Mouse (Mus musculus) cerebellum, adult 9-10 months (tissue): ENCODE results near the gene Gfod1.
A peak's percentile ranks its signal among the peaks of the same experiment; 100 is the strongest.

ENCODE experiments used
- DNase-seq: peaks from one replicate; pipeline ENCODE4 v3.0.0; 2022

Gfod1 gene

DNA sequence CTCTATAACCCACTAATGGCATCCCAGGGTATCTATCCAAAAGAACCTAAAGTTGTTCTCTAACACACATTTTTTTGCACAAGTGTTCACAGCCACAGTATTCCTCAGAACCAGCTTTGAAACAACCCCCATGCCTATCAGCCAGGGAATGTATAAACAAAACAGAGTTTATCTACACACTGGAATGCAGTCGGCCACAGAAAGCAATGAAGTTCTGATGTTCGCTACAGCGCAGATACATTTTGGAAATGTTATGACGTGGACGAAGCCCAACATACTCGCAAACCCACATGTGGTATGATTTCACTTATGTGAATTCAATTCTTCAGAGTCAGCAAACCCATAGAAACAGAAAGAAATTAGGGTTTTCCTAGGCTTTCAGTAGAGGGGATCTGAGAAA, 75.8 kb downstream of the Gfod1 start:
- no peak for DNase-seq

DNA sequence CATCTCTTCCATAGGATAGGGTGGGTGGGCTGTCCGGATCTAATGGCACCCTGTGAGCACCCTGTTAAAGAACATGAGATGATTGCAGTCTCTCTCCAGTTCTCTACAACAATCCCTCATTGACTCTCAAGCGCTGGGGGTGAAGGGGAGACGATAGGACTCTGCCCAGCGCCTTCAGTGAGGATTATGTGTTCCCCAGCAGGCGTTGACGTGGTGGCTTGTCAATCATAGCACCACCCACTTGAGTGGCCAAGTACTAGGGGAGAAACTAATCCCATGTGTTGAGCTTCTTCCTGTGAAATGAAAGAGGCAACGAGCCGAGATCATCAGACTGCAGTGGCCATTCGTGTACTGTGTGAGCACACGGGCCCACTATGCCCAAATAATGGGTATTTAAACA, 77.9 kb downstream of the Gfod1 start:
- DNase-seq: no peak

DNA sequence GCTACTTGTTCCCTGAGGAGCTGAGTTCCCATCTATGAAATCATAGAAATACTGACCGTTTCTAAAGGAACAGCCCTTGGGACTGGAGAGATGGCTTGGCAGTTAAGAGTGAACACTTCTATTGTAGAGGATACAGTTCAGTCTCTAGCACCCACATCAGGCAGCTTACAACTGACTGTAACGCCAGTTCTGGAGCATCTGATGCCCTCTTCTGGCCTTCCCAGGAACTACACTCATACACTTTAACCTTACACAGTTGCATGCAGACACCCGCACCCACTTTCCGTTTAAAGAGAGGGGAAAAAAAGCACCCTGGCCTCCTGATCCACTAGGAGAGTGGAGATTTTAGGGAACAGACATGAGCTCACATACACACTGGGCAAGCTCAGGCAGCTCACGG, 78.8 kb downstream of the Gfod1 start:
- DNase-seq: no peak

DNA sequence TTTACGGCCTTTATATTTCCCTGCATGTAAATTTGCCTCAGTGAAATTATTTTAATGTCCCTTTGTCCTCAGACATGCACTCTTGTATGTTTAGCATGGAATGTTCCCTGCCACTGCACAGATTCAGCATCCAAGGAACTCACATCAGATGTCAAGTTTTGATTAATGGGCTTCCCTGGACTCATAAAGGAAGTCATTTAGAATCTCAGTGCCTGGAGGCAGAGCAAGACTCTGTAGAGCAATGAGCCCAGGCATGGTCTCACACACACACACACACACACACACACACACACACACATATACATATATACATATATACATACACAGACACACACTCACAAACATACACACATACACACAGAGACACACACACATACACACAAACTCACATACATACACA, 81.9 kb downstream of the Gfod1 start:
- DNase-seq: no peak

DNA sequence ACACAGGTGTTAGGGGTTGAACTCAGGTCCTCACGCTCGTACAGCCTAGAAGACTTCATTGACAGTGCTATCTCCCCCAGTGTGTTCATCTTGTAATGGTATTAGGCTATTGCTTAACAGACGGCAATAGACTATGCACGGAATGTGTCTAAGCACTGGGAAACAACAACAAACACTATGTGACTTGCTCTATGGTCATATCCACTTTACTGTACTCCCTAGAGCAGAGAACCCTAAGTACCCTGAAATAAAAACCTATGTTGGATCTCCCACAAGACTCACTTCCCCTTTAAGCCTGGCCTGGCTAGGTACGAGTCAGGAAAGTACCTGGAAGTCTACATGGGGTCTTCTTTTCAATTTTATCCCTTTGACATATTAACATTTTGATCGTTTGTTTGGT, 82.7 kb downstream of the Gfod1 start:
- no peak for DNase-seq

DNA sequence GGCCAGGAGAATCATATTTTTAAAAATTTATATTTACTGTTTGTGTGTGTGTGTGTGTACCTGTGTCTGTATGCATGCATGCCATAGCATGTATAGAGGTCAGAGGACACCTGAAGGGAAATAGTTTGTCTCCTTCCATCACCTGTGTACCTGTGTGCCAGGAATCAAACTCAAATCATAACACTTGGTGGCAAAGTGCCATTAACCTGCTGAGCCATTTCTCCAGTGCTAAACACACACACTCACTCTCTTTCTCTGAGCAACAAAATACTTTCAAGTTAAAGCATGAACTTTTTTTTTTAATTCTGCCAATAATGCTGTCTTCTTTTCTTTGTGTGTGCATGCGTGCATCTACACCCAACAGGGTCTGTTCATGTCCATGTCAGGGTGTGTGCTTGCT, 83.3 kb downstream of the Gfod1 start:
- peak; percentile 68 for DNase-seq

DNA sequence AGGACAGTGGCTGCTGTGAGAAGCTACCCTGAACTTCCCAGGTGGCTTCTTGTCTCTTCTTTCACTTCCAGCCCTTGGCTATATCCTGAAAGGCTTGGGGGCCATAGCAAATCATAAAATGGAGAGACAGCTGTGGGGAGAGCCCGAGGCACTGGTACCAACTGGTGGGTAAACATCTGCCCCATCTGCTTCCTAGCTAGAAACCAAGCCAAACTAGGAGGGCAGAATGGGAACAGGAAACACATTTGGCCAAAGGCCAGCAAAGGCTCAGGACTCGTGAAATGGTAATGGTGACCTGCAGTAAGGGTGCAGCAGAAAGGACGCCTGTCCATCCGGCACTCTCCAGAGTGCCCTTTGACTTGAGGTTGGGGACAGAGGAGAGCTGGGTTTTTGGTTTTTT, 85.2 kb downstream of the Gfod1 start:
- no peak for DNase-seq

DNA sequence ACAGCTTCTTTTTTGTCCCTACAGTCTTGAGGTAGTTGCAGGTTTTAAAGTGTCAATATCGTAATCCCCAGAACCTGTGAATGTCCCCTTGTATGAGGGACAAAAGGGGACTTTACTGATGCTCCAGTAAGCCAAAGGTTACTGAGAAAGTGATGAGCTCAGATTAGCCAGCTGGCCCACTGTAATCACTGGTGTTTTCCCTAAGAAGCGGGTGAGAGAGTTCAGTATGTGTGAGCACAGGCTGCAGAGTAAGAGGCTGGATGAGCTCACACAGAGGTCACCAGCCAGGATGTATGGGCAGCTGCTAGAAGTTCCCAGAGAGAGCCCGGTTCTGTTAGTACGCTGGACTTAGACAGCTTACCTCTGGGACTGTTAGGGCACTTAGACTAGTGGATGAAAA, 85.7 kb downstream of the Gfod1 start:
- DNase-seq: no peak

DNA sequence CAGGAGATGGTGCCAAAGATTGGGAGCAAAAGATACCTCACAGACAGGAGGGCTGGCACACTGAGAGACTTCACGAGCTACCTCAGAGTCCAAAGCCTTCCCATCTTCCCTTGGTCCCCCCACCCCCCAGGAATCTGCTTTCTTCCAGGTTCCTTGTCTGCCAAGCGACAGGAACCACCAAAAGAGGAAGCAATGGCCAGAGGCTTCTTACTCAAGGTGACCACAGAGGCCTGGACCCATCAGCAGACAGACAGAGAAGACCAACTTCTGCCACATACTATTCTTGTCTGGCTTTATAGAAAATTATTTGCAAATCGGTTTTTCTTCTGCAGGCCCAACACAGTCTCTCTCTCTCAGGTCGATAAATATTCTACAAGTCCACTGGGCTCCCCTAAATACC, 86.3 kb downstream of the Gfod1 start:
- DNase-seq: no peak

DNA sequence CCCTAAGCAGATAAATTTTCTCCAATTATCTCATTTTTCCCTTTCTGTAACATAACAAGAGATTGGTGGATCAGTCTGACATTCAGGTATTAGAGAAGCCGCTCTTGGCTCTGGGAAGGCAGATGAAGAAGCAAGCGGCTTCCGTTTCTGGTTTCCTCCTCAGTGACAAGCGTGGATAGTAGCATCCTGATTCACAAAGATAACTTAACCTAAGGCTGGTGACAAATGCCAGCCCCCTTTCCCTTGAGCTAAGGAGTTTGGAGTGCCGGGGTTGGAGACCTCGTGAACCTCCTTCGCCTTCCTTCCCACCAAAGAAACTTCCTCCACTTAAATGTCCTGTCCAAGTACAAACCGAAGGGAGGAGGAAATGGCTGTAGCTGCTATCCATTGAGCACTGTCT, 86.9 kb downstream of the Gfod1 start:
- no peak for DNase-seq

DNA sequence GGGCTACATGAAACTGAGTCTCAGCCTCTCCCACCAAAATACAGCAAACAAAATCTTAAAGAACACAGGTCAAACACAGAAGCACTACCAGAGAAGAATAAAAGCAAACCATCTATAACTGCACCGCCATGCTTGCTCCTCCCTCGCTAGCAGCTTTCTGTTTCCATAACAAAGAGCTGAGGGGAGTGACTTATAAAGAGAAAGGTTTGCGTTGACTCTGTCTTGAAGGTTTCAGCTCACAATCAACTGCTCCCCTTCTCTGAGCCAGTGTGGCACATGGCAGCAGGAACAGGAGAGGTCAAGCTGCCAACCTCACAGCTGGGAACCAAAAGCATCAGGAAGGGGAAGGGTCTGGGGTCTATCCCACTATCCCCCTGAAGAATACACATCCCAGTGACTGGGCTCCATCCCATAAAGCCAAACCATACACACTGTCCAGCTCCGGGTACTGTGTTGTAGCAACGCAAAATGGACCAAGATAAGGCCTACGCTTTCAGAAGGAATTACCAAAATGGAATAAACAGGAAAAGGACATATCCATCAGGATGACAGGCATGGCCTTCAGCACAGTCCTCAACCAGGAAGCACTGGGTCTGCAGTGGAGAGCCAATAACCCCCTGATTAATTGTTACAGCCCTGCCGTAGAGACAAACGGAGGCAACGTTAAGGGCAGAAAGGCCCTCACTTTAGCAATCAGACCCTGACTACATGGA, 87.8 kb downstream of the Gfod1 start:
- DNase-seq: no peak

DNA sequence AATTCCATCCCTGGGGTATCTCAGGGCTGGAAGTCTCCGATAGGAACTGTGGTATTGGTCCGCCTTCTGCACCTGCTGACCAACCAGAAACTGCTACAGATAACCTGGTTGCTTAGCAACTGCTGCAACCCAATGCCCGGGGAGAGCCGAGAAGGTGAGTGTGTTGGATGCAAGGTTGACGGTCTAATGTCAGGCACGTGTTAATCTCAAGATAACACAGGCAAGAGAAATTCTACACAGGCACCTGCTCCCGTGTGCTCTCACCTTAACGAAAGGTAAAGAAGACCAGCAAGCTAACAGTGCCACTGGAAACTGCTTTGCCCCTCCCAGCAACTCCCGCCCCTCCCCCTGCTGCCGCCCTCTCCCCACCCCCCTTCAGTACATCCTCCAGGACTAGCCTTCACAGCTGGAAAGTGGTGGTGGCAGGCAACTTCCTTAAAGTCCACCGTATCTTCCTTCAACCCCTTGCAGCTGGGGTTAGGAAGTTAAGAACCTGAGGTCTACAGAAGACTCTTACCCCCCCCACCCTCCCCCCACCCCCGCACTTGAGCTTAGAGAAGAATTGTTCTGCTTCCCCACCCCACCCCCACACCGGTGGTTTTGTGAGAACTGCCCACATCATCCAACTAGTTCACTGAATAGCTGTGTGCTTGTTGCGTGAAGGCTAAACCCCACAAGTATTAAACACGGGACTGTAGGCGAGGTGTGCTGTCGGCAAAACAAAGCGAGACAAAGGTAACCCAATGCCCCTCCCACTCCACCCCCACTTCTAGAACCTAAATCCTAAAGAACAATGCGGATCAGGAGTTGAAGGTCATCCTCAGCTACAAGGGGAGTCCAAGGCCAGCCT, 88.6 kb downstream of the Gfod1 start:
- no peak for DNase-seq

DNA sequence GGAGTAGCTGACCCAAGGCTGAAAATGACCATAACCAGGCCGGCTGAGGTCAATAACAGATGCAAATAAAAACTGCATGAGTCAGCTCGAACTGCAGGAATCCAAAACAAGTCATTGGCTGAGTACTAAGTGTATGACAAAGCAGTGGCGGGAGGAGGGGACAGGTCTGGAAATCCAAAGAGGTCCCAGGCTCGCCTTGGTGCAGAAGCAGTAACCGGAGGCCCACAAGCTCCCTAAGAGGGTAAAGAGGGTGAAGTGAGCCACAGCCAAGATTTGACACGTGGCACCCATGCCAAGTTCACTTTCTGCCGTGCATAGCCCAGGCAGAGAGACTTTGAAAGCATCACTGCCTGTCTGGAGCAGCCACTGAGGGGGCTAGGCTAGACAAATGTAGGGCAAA, 91.6 kb downstream of the Gfod1 start:
- no peak for DNase-seq

DNA sequence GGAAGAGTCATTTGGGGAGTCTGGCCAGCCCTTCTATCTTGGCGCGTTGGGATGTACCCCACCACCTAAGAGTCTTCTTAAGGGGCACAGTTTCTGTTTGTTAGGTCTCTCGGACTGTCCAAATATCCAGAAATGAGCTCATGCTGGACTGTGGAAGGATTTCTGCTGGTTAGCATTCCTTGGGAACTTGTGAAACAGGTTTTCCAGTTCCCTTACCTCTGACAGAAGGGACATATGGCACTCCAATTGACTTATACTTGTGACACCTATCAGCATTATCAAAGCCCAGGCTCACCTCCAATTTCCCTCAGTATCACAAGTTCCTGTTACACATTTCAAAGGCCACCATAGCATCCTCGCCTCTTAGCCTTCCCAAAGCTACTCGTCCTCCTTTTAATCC, 93.0 kb downstream of the Gfod1 start:
- no peak for DNase-seq

DNA sequence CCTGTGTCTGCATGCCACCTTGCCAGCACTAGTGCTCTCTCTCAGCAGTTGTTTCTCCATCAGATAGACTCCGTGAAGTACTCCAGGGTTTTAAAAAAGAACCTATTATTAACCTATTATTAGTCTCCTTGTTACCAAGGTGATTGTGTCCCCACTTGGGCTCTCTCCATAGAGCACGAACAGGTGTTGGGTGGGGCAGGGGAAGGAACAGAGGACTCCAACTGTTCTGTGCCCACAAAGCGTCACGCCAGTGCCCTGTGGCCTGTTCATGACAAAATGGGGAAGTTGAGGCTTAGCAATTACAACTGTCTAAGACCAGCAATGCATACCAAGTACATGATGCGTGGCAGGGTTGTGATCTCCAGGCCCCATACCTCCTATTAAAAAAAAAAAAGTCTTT, 94.4 kb downstream of the Gfod1 start:
- DNase-seq: no peak

DNA sequence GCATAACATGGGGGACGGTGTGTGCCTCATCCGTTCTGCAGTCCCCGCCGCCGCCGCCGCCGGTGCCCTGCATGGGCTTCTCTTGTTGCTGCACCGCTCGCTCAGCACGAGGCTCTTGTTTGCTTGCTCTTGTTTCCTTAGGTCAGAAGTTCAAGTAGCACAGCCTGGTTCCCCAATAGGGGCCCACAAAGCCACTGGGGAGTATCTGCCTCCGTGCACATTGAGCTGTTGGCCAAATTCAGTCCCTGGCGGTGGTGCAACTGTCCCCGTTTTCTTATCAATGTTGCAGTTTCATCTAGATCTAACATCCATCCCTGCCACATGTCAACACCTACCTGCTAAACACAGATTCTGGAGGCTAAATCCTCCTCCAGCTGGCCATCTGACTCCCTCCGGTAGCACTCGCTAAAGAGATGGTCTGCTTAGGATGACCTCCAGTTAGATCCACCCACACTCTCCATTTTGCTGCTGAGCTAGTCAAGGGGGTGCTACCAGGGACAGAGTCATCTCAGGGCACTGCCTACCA, 95.0 kb downstream of the Gfod1 start:
- DNase-seq: no peak

DNA sequence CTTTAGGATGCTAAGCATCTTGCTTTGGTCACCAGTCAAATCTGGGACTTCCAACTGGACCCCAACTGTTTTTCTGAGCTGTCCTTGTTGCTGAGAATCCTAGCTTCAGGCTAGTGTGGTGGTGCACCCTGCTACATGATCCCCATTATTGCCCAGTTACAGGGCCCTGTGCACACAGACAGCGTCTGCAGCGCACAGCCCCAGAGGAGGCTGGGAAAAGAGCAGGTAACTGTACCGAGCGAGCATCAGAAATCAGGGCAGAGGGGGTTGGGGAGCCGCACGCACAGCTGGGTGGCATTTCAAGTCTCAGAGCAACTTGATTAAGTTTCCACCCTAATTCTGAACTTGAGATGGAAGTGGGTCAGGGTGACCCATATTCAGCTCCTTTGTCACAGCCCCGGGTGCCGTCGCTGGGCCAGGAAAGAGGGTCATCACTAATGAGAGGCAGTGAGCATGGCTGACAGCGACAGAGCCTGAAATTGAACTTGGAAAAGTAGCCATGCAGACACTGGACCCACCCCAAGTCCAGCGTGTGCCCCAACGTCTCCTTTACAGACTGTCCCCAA, 97.8 kb downstream of the Gfod1 start:
- DNase-seq: peak; percentile 55

DNA sequence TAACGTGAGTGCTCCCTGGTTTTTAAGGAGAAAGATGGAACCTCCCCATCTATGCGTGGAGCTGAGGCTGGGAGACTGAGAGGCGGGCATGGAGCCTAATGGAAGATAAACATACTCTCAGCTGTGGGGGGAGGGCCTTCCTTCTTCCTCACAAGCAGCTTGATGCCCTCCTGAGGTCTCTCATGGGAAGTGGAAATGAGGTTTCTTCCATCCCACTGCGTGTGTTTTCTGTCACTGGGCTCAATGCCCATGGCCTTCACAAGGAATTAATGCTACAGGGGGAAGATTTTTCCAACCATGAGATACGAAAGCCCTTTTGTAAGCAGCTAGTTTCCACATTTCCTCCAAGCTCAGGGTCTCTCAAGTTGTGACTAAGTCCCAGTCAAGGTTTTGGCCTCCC, 100.3 kb downstream of the Gfod1 start:
- DNase-seq: peak; percentile 82

DNA sequence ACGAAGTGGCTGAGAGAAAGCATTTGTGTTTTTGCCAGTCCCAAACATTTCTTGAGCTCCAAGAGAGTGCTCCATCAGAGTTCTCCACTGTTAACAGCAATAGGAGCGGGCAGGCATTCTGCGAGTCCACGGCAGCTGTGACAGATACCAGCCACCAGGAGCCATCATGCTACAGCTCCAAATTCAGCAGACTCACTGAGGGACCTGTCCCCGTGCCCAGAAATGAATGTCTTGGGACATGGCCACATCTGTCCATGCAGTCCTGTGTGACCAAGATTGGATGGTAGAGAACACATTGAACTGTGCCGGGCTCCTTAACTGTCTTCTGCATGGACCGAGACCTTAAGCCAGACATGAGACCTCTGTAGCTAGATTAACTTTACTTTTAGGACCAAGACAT, 100.7 kb downstream of the Gfod1 start:
- DNase-seq: no peak

DNA sequence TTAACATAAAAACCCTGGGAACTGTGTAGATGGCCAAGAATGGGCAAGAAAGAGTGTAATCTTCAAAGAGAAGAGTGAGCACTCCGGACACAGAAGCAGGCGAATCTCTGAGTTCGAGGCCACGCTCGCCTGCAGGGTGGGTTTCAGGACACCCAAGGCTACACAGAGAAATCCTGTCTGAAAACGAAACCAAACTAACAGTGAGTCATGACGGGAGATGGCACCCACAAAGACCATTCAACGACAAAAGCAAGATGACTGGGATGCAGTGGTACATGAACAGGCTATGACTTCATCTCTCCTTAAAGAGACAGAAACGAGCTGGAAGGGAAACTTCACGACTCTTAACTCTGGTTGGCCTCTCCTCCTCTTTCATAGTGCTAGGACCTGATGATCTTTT, 101.6 kb downstream of the Gfod1 start:
- DNase-seq: no peak

DNA sequence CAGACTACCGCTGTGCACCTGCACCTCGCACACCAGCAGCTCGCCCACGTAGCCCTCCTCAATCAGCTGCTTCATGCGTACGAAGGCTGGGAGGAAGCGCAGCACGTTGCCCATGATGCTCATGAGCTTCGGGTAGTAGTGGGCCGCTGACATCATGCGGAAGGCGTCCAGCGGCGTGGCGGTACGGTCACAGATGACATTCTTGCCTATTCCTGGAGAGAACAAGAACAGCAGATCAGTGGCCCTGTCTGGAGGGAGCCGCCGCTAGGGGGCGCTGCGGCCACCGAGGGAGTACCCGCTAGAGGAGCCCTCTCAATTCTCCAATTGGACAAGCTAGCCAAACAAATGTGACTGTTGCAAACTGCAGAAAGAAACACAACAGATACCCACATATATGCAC, 102.9 kb downstream of the Gfod1 start:
- peak; percentile 71 for DNase-seq

DNA sequence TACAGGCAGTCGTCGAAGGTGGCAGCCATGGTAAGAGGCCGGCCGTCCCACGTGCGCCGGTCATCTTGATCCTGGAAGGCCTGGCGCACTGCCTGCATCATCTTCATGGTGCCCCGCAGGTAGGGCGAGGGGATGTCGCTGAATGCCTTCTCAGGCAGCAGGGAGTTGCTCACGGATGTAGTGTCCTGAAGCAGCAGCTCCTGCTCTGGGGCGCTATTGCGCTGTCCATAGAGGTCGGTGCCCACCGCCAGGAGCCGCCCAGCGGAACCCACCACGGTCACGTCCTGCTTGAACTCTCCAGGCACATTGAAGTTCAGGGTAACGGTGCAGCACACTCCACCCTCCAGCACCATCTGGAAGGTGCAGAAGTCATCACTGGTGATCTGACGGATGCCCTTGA, 103.5 kb downstream of the Gfod1 start:
- peak; percentile 55 for DNase-seq

DNA sequence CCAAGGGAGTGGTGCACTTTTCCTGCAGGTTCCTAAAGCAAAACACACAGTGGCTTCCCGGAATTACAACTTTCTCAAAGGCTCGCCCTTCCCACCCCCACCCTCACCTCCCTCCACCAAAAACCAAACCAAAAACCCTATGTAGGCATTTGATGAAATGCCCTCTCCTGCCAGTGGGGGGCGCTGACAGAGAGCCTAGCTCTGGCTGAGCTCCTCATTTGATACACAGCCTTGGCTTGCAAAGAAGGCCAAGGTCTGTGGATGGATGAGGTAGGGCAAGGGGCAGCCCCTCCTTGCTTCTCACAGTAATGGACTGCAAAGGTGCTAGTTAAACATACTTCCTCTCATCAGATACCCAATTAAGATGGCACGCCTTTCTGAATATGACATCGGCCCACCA, 104.2 kb downstream of the Gfod1 start:
- peak; percentile 73 for DNase-seq

DNA sequence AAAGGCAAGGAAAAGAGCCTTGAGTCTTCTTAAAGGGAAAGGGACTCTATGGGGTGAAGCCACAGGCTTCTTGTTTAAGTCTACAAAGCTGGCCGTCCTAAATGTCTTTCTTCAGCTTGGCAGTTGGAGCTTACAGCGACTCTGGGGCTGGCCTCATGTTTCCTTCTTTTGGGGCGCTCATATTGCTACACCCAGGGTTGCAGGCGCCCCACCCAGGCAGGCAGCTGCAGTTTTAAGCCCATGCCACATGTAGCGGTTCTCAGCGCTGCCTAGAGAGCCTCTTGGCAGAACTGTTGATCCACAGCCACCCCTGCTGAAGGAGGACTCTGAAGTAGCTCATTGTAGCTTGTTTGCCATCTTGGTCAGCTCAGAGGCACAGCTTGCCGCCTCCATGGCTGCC, 104.7 kb downstream of the Gfod1 start:
- DNase-seq: peak; percentile 32
